Mouse (Mus musculus) C2C12 (cell line): ENCODE measurements around the gene Gng13.
"Not testable (repeated sequence)": the region's sequence is repeated elsewhere in the genome, so short reads cannot be mapped to it uniquely, and the experiment has no call there.

Experiments used
- CEBPB ChIP-seq: IDR thresholded peaks from one replicate; pipeline ENCODE4 v1.6.1; 2011; ENCODE audit warnings: low read depth, mild to moderate bottlenecking, control low read depth, moderate library complexity
- CTCF ChIP-seq: IDR thresholded peaks from one replicate; pipeline ENCODE4 v1.5.1; 2011; ENCODE audit not compliant: control insufficient read depth, insufficient read depth, insufficient read length
- FOSL1 ChIP-seq: IDR thresholded peaks from one replicate; pipeline ENCODE4 v1.8.0; 2011; ENCODE audit warnings: mild to moderate bottlenecking, low read length; ENCODE audit not compliant: poor library complexity, insufficient read depth, severe bottlenecking
- MAX ChIP-seq: IDR thresholded peaks from one replicate; pipeline ENCODE4 v1.6.1; 2011; ENCODE audit warnings: mild to moderate bottlenecking, control low read depth
- MYOD1 ChIP-seq: IDR thresholded peaks from one replicate; pipeline ENCODE4 v1.6.1; 2011; ENCODE audit warnings: low read depth; ENCODE audit not compliant: control insufficient read depth, insufficient read length
- MYOG ChIP-seq: IDR thresholded peaks from one replicate; pipeline ENCODE4 v1.6.1; 2011; ENCODE audit not compliant: control insufficient read depth, insufficient read length; ENCODE audit errors: extremely low read depth
- USF1 ChIP-seq: IDR thresholded peaks from one replicate; pipeline ENCODE4 v1.6.1; 2011; ENCODE audit warnings: low read depth, mild to moderate bottlenecking, control low read depth, moderate library complexity

GRCm38 (mm10) chr17:25741471-25741870, 24.5 kb downstream of the Gng13 start:
- TF ChIP-seq MYOG, MYOD1, CEBPB, CTCF, USF1, MAX, FOSL1: not testable (repeated sequence)
